Mouse (Mus musculus) neural tube, embryonic 15.5 days (tissue): Measurements from ENCODE around the gene Ugt1a7c. TPM values are rescaled to one million over a fixed set of nuclear protein-coding genes. Genes with fewer than 3 reads are reported as not detected.
A peak's percentile ranks its signal among the peaks of the same experiment; 100 is the strongest.

Experiments used
- ATAC-seq: fragments of 200-750 bp; cut with Nextera tagmentation; 2 replicates; pipeline ENCODE4 v1.8.0; 2017; ENCODE audit warnings: mild to moderate bottlenecking, moderate TSS enrichment, moderate library complexity; ENCODE audit not compliant: low FRiP score
- H3K27ac ChIP-seq: fragments of 300-500 bp; sonication (generic); replicated peaks from 2 replicates; pipeline ENCODE4 v1.5.1; 2015; ENCODE audit warnings: mild to moderate bottlenecking, inconsistent platforms
- H3K27me3 ChIP-seq: fragments of 300-500 bp; sonication (generic); replicated peaks from 2 replicates; pipeline ENCODE4 v1.6.1; 2015; ENCODE audit warnings: inconsistent platforms
- H3K36me3 ChIP-seq: fragments of 300-500 bp; sonication (generic); 2 replicates; pipeline ENCODE4 v1.6.1; 2015; ENCODE audit warnings: inconsistent platforms
- H3K4me1 ChIP-seq: fragments of 300-500 bp; sonication (generic); 2 replicates; pipeline ENCODE4 v1.6.1; 2015; ENCODE audit warnings: inconsistent platforms
- H3K4me2 ChIP-seq: fragments of 300-500 bp; sonication (generic); 2 replicates; pipeline ENCODE4 v1.6.1; 2015; ENCODE audit warnings: inconsistent platforms, mild to moderate bottlenecking, moderate library complexity
- H3K4me3 ChIP-seq: fragments of 300-500 bp; sonication (generic); replicated peaks from 2 replicates; pipeline ENCODE4 v1.5.1; 2015; ENCODE audit warnings: mild to moderate bottlenecking, inconsistent platforms
- H3K9ac ChIP-seq: fragments of 300-500 bp; sonication (generic); replicated peaks from 2 replicates; pipeline ENCODE4 v1.6.1; 2015; ENCODE audit warnings: mild to moderate bottlenecking, inconsistent platforms
- H3K9me3 ChIP-seq: fragments of 300-500 bp; sonication (generic); replicated peaks from 2 replicates; pipeline ENCODE4 v1.6.1; 2016; ENCODE audit warnings: inconsistent platforms
- WGBS: fragments of 180-500 bp; shearing (Covaris S2); methylation state at CpG from one replicate; pipeline ENCODE4 v1.1.7; 2015; ENCODE audit warnings: mixed read lengths; 5-methylcytosine and 5-hydroxymethylcytosine counted together
- polyA plus RNA-seq: library from polyadenylated mRNA; unstranded; fragments of >200 nt; fragmentation: Nextera tagmentation; extraction: Ambion mirVana; gene quantifications from 2 replicates; pipeline ENCODE4 v1.2.1, GENCODE M21; 2015

Gene Ugt1a7c
- polyA plus RNA-seq, 1 experiment from 2014 or later = 1.5 TPM

DNA sequence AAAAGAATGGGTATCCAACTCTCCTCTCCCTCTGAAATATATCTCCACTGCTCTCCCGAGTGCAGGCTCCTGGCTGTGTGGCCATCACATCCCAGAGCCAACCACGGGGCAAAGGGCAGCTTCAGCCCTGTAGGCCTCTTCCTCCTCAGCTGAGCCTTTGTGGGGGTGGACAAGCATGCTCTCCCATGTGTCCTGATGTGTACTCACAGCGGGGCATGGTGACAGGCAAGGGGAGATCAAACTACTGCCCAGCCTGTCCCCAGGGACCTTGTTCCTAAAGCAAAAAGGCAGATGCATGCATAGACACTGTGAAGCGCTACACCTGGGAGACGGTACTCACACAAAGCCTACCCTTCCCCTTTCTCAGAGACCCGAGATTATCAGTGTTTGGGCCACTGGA, 165.3 kb downstream of the Ugt1a7c start:
- H3K36me3 ChIP-seq = peaks cover 50% of the 10 kb centered on the region
- no peaks in the 10 kb centered on the region for H3K27me3 ChIP-seq
- peaks cover 11% of the 10 kb centered on the region for H3K9me3 ChIP-seq
- H3K27ac ChIP-seq = no peak overlapping the region
- H3K4me3 ChIP-seq = no peak overlapping the region
- H3K4me2 ChIP-seq = no peak overlapping the region
- ATAC-seq = peak; percentile 8; the same call in 1 of the 2 replicates
- H3K9ac ChIP-seq = no peak overlapping the region
- WGBS = 85% methylated on average over 6 of the region's 6 CpGs
- peaks cover 6% of the 10 kb centered on the region for H3K4me1 ChIP-seq

DNA sequence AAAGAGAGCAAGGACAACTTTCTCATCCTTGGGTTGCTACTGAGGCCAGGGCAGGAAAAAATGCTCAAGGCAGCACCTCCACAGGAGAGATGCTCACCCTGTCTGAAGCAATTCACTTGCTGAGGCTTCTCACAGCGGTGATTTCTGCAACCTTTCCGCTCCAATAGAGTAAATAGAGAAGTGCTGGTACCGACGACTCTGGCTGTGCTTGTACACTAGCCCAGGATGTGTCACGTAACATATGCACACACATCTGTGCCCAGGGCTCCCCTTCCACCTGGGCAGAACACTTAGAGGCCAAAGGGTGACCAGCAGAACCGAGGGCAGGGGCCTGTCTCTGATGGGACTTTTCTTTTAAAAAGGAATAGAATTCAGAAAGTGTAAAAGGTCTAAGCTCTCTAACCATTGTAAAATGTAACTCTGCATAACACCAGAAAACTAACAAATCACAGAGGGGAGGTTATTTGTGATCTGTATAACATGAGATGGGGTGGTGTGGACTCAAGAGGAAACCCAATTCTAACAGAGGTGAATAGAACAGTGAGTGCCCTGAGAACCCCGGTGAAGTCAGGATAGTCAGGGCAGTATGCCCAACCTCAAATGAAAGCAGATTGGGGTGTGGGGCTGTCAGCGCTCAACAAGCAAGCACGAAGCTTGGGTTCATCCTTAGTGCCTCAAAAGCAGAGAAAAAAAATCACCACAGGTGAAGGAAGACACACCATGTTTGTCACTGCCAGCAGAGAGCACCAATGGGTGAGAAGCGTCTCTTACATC, 165.9 kb downstream of the Ugt1a7c start:
- H3K9me3 ChIP-seq = peaks cover 4% of the 10 kb centered on the region
- WGBS = 86% methylated on average over 10 of the region's 10 CpGs
- peaks cover 57% of the 10 kb centered on the region for H3K36me3 ChIP-seq
- ATAC-seq = no peak
- no peak overlapping the region for H3K27ac ChIP-seq
- no peak overlapping the region for H3K4me3 ChIP-seq
- H3K9ac ChIP-seq = no peak overlapping the region
- no peaks in the 10 kb centered on the region for H3K27me3 ChIP-seq
- H3K4me2 ChIP-seq = no peak overlapping the region
- peaks cover 6% of the 10 kb centered on the region for H3K4me1 ChIP-seq

DNA sequence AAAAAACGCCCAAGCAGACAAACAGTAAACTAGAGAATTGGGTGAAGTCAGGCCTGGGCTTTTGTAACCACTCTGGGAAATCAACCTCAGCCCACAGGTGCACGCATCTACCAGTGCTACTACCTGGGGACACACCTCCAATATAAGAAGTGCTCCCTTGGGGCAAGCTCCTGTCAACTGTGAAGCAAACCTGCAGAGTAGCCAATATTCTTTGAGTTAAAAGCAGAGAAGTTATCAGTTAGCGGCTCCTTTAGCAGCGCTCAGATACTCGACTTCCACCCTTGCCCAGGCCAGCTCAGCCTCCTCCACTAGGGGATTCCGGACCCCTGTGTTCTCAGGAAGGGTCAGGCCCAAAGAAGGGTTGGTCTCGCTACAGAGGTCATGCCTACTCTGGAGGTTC, 166.8 kb downstream of the Ugt1a7c start:
- H3K36me3 ChIP-seq = peaks cover 66% of the 10 kb centered on the region
- no peak overlapping the region for H3K4me3 ChIP-seq
- peaks cover 6% of the 10 kb centered on the region for H3K4me1 ChIP-seq
- no peaks in the 10 kb centered on the region for H3K27me3 ChIP-seq
- H3K9me3 ChIP-seq = no peaks in the 10 kb centered on the region
- H3K9ac ChIP-seq = no peak overlapping the region
- 86% methylated on average over 7 of the region's 7 CpGs for WGBS
- no peak overlapping the region for H3K27ac ChIP-seq
- no peak for ATAC-seq
- no peak overlapping the region for H3K4me2 ChIP-seq

DNA sequence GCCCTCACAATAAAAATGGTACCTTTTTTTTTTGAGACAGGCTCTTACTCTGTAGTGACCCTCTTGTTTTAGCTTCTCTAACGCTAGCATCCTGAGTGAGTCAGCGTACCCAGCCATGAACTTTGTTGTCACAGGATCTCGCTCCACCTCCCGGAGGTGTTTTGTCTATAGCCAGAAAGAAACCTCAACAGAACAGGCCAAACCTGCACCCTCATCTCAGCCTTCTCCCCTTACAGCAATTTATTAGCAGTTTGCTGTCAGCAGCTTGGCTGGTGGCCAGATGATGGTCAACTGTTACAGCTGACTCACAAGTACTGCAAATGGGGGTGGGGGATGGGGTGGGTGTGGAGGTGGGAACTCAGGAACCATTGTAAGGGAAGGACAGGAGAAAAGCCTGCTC, 167.4 kb downstream of the Ugt1a7c start:
- peaks cover 6% of the 10 kb centered on the region for H3K4me1 ChIP-seq
- no peak overlapping the region for H3K4me2 ChIP-seq
- peaks cover 72% of the 10 kb centered on the region for H3K36me3 ChIP-seq
- no peak overlapping the region for H3K27ac ChIP-seq
- H3K9ac ChIP-seq = no peak overlapping the region
- no peaks in the 10 kb centered on the region for H3K27me3 ChIP-seq
- no peak overlapping the region for H3K4me3 ChIP-seq
- H3K9me3 ChIP-seq = no peaks in the 10 kb centered on the region
- ATAC-seq = no peak
- 77% methylated on average over 4 of the region's 4 CpGs for WGBS

DNA sequence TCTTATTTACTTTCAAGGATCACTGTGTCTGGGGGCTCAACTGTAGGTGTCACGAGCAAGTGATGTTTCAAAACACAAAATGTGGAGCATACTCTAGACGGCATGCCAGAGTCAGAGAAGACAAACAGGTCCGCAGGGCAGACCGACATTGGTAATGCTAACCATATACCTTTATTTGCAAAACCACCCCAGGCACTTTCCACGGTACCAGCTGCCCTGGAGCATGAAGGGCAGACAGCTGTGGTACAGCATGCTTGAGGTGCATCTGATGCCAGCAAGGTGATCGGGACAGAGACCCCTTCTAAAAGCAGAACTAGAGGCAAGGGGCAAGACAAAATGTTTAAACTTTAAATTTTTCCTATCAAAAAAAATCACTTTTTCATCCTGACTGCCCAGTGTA, 168.1 kb downstream of the Ugt1a7c start:
- Histone ChIP-seq H3K4me3 (no peak overlapping the region), H3K27ac (no peak overlapping the region), H3K27me3 (no peaks in the 10 kb centered on the region), H3K9me3 (no peaks in the 10 kb centered on the region), H3K4me2 (no peak overlapping the region), H3K9ac (no peak overlapping the region), H3K4me1 (peaks cover 6% of the 10 kb centered on the region), H3K36me3 (peaks cover 79% of the 10 kb centered on the region)
- WGBS = 75% methylated on average over 6 of the region's 6 CpGs
- no peak for ATAC-seq

DNA sequence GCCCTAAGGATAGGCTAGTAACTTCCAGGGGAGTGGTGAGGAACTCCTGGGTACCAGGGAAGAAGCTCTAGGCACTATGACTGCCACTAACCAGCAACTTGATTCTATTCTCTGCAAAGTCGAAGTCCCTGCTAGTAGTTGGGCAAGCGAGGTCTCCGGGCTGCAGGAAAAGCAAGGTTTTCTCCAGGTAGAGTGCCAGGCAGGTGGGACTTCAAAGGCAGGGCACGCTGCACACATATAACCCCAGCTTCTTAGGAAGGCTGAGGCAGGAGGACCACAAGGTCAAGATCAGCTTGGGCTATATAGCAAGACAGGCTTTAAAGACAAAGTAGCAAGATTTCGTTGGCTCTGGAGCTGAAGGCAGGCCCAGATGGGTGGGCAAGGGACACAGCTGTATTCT, 168.9 kb downstream of the Ugt1a7c start:
- ATAC-seq = no peak
- no peaks in the 10 kb centered on the region for H3K9me3 ChIP-seq
- H3K27ac ChIP-seq = no peak overlapping the region
- 92% methylated on average over 5 of the region's 5 CpGs for WGBS
- peaks cover 87% of the 10 kb centered on the region for H3K36me3 ChIP-seq
- no peak overlapping the region for H3K4me2 ChIP-seq
- no peak overlapping the region for H3K9ac ChIP-seq
- peaks cover 6% of the 10 kb centered on the region for H3K4me1 ChIP-seq
- no peak overlapping the region for H3K4me3 ChIP-seq
- no peaks in the 10 kb centered on the region for H3K27me3 ChIP-seq

DNA sequence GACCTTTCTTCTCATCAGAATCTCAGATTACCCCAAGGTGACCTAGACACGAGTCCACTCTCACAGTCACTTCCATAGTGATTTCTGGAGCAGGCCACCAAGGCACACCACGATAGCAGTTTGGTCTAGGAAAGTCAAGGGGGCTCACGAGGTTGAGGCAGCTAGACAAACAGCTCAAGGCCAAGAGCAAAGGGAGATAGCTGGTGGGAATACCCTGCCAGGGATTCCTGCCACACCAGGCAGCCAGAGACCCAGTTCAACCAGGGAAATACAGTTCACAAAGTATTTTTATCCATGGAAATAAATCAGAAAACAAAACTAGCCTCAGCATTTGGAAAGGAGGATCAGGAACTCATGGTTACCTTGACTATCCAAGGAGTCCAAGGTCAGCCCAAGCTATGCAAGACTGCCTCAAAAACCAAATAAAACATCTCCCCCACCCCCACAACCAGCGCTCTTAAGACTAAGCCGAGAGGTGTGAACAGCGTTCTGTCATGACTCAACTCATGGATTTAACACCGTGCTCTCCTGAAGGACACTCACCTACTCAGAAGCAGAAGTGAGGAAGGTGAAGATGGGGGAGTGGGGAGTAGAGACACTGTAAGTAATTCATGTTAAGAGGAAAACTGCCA, 169.5 kb downstream of the Ugt1a7c start:
- H3K9me3 ChIP-seq = no peaks in the 10 kb centered on the region
- H3K9ac ChIP-seq = no peak overlapping the region
- WGBS = 93% methylated on average over 7 of the region's 7 CpGs
- H3K4me1 ChIP-seq = peaks cover 4% of the 10 kb centered on the region
- H3K27ac ChIP-seq = no peak overlapping the region
- no peak for ATAC-seq
- H3K36me3 ChIP-seq = peaks cover 93% of the 10 kb centered on the region
- no peak overlapping the region for H3K4me3 ChIP-seq
- H3K27me3 ChIP-seq = no peaks in the 10 kb centered on the region
- no peak overlapping the region for H3K4me2 ChIP-seq

DNA sequence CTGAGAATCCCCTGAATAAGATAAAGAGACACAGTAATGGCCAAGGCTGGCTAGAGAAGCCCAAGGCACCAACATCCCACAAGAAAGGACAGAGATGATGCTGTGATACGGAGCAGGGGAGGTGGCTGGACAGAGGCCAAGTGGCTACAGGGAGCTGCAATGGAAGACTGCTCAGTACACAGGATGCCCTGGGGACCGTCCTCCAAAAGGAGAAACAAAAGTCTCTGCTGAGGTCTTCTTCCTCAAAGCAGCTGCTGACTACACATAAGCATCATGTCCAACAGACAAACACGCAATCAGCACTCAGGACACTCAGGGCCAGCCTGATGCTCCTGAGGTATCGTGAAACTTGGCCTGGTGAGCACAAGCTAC, 170.0 kb downstream of the Ugt1a7c start:
- Histone ChIP-seq H3K27me3 (no peaks in the 10 kb centered on the region), H3K27ac (no peak overlapping the region), H3K4me2 (no peak overlapping the region), H3K9me3 (no peaks in the 10 kb centered on the region), H3K4me1 (no peaks in the 10 kb centered on the region; the same call in 1 of the 2 replicates), H3K9ac (no peak overlapping the region), H3K4me3 (no peak overlapping the region), H3K36me3 (peaks cover 97% of the 10 kb centered on the region)
- WGBS = 79% methylated on average over 4 of the region's 4 CpGs
- ATAC-seq = no peak

DNA sequence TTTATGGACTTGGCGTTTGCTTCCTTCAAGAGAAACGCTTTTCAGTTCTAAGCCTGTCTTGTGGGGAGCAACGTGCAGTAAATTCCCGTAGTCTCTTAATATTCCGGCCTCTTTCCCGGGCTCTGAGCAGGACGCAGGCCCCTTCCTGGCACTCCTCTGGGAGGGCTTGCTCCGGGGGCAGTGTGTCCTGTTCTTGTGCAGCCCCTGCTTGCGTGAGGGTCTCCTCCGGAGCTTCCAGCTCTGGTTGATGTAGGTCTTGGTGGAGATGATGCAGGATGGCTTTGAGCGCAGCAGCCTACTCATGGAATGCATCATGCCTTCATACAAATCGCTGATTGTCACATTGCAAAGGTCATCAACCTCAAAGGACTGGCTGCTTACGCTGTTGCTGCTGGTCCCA, 171.3 kb downstream of the Ugt1a7c start:
- Histone ChIP-seq H3K9me3 (no peaks in the 10 kb centered on the region), H3K4me3 (no peak overlapping the region), H3K27ac (no peak overlapping the region), H3K4me2 (no peak overlapping the region), H3K27me3 (no peaks in the 10 kb centered on the region), H3K4me1 (no peaks in the 10 kb centered on the region; the same call in 1 of the 2 replicates), H3K9ac (no peak overlapping the region), H3K36me3 (peaks cover 89% of the 10 kb centered on the region)
- 89% methylated on average over 13 of the region's 13 CpGs for WGBS
- no peak for ATAC-seq

DNA sequence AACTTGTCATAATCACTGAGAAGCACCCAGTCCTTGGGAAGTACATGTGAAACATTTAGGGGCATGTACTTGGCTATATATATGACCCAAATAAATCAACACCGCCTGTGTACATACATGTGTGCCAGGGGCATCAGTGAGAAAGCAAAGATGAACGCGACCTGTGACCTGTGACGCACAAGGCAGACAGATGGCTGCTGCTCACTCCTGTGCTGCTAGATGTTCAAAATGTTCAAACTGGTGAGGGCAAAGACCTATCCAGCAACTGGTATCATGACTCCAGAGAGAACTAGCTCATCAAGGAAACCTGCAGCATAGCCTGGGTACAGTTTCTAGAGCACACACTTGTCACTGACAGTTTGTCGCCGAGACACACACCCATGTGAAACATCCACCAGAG, 172.6 kb downstream of the Ugt1a7c start:
- 96% methylated on average over 6 of the region's 6 CpGs for WGBS
- H3K27me3 ChIP-seq = no peaks in the 10 kb centered on the region
- no peak overlapping the region for H3K27ac ChIP-seq
- H3K4me1 ChIP-seq = no peaks in the 10 kb centered on the region; the same call in 1 of the 2 replicates
- ATAC-seq = no peak
- no peak overlapping the region for H3K4me3 ChIP-seq
- no peak overlapping the region for H3K4me2 ChIP-seq
- H3K36me3 ChIP-seq = peaks cover 81% of the 10 kb centered on the region
- no peaks in the 10 kb centered on the region for H3K9me3 ChIP-seq
- no peak overlapping the region for H3K9ac ChIP-seq

DNA sequence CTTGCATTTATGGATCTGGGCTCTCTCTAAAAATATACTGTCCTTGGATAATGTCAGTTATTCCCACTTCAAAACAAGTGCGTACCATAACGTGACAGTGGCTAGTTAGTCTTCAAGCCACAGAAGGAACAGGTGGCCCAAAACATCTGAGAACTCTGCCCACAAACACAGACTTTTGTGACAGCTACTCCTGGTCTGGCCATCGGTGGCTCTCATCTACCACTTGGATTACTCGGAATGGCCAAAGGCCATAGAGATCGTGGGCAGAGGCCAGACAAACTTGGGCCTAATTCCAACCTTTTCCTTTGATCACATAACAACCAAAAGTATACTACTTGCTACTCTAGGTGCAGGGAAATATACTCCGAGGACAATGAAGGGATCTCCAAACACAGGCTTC, 173.2 kb downstream of the Ugt1a7c start:
- Histone ChIP-seq H3K36me3 (peaks cover 80% of the 10 kb centered on the region), H3K9ac (no peak overlapping the region), H3K4me3 (no peak overlapping the region), H3K4me2 (no peak overlapping the region), H3K27ac (no peak overlapping the region), H3K4me1 (no peaks in the 10 kb centered on the region), H3K27me3 (no peaks in the 10 kb centered on the region), H3K9me3 (no peaks in the 10 kb centered on the region)
- WGBS = 89% methylated on average over 6 of the region's 6 CpGs
- ATAC-seq = no peak
